Mouse (Mus musculus) CD4-positive helper T cell, adult 2 months (primary cell): ENCODE data around the gene Map6d1.
A peak's percentile ranks its signal among the peaks of the same experiment; 100 is the strongest.

Experiments
- DNase-seq: peaks from one replicate; pipeline ENCODE4 v3.0.0-alpha.2; 2012; ENCODE audit warnings: low read depth, missing footprints, low spot score

Gene Map6d1

GRCm38 (mm10) chr16:20191161-20191882, 49.8 kb downstream of the Map6d1 start:
- no peak for DNase-seq

GRCm38 (mm10) chr16:20185368-20185767, 55.8 kb downstream of the Map6d1 start:
- DNase-seq = peak; percentile 39
